Mouse (Mus musculus) heart, embryonic 16.5 days (tissue): ENCODE results near the gene Tmem139. TPM values are rescaled to one million over a fixed set of nuclear protein-coding genes. Genes with fewer than 3 reads are reported as not detected.
A peak's percentile ranks its signal among the peaks of the same experiment; 100 is the strongest.

Experiments used
- ATAC-seq: fragments of 200-750 bp; cut with Nextera tagmentation; replicated peaks from 2 replicates; pipeline ENCODE4 v1.8.0; 2017; ENCODE audit warnings: moderate number of reproducible peaks; ENCODE audit not compliant: insufficient read depth, low FRiP score; ENCODE audit errors: extremely low read depth
- H3K27ac ChIP-seq: fragments of 300-500 bp; sonication (generic); 2 replicates; pipeline ENCODE4 v1.5.1; 2014; ENCODE audit warnings: mild to moderate bottlenecking, low read length, control low read depth, moderate library complexity
- H3K27me3 ChIP-seq: fragments of 300-500 bp; sonication (generic); 2 replicates; pipeline ENCODE4 v1.6.1; 2014; ENCODE audit warnings: low read length, mixed read lengths; ENCODE audit not compliant: control insufficient read depth, insufficient read depth
- H3K36me3 ChIP-seq: fragments of 300-500 bp; sonication (generic); 2 replicates; pipeline ENCODE4 v1.6.1; 2014; ENCODE audit not compliant: control insufficient read depth, insufficient read depth
- H3K4me1 ChIP-seq: fragments of 300-500 bp; sonication (generic); 2 replicates; pipeline ENCODE4 v1.6.1; 2014; ENCODE audit warnings: low read length, mixed read lengths; ENCODE audit not compliant: control insufficient read depth, insufficient read depth
- H3K4me2 ChIP-seq: fragments of 300-500 bp; sonication (generic); 2 replicates; pipeline ENCODE4 v1.6.1; 2014; ENCODE audit warnings: low read depth, mild to moderate bottlenecking, control low read depth, low read length
- H3K4me3 ChIP-seq: fragments of 300-500 bp; sonication (generic); 2 replicates; pipeline ENCODE4 v1.5.1; 2014; ENCODE audit warnings: mild to moderate bottlenecking, control low read depth, low read length
- H3K9ac ChIP-seq: fragments of 300-500 bp; sonication (generic); 2 replicates; pipeline ENCODE4 v1.6.1; 2014; ENCODE audit warnings: low read length, control low read depth
- H3K9me3 ChIP-seq: fragments of 300-500 bp; sonication (generic); replicated peaks from 2 replicates; pipeline ENCODE4 v1.6.1; 2016; ENCODE audit warnings: low read length; ENCODE audit not compliant: control insufficient read depth
- WGBS: fragments of 180-500 bp; shearing (Covaris S2); extraction: QIAGEN DNeasy Blood & Tissue Kit; methylation state at CpG from one replicate; pipeline ENCODE4 v1.1.7; 2014; 5-methylcytosine and 5-hydroxymethylcytosine counted together
- polyA plus RNA-seq: library from polyadenylated mRNA; unstranded; fragments of >200 nt; fragmentation: Nextera tagmentation; extraction: Ambion mirVana; gene quantifications from 2 replicates; pipeline ENCODE4 v1.2.1, GENCODE M21; 2015

Gene Tmem139
- polyA plus RNA-seq, 1 experiment from 2014 or later: 0.20 TPM

DNA sequence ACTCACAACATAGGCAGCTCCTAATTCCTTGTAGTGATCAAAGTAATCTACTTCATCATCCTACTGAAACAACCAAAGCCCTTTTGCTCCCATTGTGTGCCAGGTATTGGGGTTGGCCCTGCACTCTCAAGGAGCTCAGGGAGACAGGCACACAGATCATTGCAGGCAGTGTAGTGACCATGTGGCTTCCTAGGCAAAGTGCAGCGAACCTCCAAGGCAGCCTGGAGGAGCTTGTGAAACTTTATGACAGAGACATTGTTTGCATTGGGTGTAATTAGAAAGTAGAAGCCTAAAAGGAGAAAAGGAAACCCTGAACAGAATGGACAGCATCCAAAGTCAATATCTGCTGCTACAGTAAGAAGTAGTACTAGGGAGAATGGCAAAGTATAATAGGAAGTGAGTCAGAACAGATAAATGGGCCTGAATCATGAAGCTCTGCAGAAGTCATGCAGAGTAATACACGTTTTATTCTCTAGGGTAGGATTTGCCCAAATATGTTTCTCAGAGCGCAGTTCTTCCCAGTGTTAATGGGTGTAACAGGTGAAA lies 33.9 kb downstream of the Tmem139 start:
- H3K27me3 ChIP-seq: no peaks in the 10 kb centered on the region
- no peaks in the 10 kb centered on the region for H3K9me3 ChIP-seq
- H3K4me3 ChIP-seq: no peak overlapping the region
- no peaks in the 10 kb centered on the region for H3K4me1 ChIP-seq
- 59% methylated on average over 3 of the region's 3 CpGs for WGBS
- H3K36me3 ChIP-seq: 0 out of 2 replicates have a peak, but pooled peaks cover 3% of the 10 kb centered on the region
- peak; percentile 42; the same call in 1 of the 2 replicates for ATAC-seq
- H3K4me2 ChIP-seq: no peak overlapping the region
- no peak overlapping the region for H3K27ac ChIP-seq
- no peak overlapping the region for H3K9ac ChIP-seq

DNA sequence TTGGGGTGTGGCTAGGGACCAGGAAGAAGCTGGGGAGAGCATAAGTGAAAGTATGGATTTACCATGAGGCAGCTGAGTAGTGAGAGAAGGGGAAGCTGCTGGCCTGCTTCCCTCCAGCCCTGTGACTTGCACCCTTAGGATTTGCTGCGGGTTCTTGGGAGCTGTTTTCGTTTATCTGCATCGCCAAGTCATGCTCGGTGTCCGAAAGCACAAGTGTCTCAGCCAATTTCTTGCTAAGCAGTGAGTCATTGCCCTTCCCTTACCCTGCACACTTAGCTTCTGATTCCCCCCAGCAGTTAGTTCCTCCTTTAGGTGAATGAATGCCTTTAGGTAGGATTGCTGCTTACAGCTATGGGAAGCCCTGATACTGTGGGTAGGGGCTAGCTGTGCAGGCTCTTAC lies 37.6 kb downstream of the Tmem139 start:
- H3K9me3 ChIP-seq: no peaks in the 10 kb centered on the region
- no peaks in the 10 kb centered on the region for H3K27me3 ChIP-seq
- no peak for ATAC-seq
- WGBS: 93% methylated on average over 5 of the region's 5 CpGs
- H3K4me2 ChIP-seq: no peak overlapping the region
- no peak overlapping the region for H3K4me3 ChIP-seq
- H3K36me3 ChIP-seq: 0 out of 2 replicates have a peak, but pooled peaks cover 3% of the 10 kb centered on the region
- no peaks in the 10 kb centered on the region for H3K4me1 ChIP-seq
- no peak overlapping the region for H3K9ac ChIP-seq
- no peak overlapping the region for H3K27ac ChIP-seq

DNA sequence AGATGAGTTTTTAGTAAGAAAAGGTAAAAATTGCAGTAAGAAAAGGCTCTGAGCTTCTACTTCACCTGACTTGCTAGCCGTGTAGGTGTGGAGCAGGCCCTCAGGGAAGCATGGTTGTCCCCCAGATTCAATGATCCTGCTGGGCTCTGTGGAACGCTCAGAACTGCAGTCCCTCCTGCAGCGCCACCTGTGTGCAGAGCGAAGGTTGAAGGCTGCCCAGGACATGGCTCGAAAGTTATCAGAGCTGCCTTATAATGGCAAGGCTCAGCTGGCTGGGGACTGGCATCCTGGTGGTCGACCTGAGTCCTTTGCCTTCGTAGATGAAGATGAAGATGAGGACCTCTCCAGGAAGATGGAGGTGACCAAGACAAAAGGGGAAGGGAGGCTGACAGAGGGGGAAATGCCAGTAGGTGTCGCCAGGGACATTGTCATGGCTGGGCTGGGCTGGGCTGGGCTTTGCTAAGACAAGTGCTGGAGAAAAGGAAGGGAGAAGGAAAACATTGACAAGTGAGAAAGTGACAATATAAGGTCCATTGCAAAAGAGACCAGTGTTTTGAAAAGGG lies 48.1 kb downstream of the Tmem139 start:
- Histone ChIP-seq H3K4me2 (no peak overlapping the region), H3K9me3 (no peaks in the 10 kb centered on the region), H3K27me3 (no peaks in the 10 kb centered on the region), H3K9ac (no peak overlapping the region), H3K4me3 (no peak overlapping the region), H3K4me1 (no peaks in the 10 kb centered on the region), H3K27ac (no peak overlapping the region), H3K36me3 (no peaks in the 10 kb centered on the region)
- ATAC-seq: no peak
- WGBS: 44% methylated on average over 8 of the region's 8 CpGs

DNA sequence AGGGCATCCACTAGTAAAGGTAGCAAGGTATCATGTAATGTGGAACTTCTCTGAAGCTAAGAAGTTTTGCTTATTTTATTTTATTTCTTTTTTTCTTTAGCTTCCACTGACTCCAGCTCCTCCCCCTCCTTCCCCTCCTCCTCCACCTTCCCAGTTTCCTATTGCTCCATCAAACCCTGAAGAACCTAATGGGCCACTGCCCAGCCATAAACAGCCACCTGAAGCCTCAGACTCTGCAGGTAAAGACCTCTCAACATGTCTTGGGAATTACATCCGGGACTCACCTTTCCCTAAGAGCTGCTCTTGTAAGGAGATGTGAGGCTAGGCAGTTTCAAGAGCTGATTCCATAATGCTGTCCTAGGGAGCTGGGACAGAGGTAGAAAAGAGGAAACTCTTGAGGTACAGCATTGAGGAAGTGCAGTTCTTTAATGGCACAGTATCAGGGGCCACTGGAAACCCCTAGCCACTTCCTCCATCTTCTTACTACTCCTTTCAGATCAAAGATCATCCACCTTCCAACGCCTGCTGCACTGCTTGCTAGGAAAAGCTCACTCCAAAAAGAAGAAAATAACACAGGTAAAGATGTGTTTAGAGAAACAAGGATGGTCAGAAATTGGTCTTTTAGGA lies 48.8 kb downstream of the Tmem139 start:
- Histone ChIP-seq H3K27me3 (no peaks in the 10 kb centered on the region), H3K27ac (no peak overlapping the region), H3K9me3 (no peaks in the 10 kb centered on the region), H3K9ac (no peak overlapping the region), H3K36me3 (no peaks in the 10 kb centered on the region), H3K4me1 (no peaks in the 10 kb centered on the region), H3K4me2 (no peak overlapping the region), H3K4me3 (no peak overlapping the region)
- WGBS: 79% methylated on average over 2 of the region's 2 CpGs
- no peak for ATAC-seq

Other genes starting within 250 kb of the Tmem139 start
- gene Sva, start 223.6 kb upstream of the Tmem139 start, polyA plus RNA-seq: not detected in 2 replicates
- not detected in 2 replicates for gene Tas2r139, start 121.0 kb upstream of the Tmem139 start, polyA plus RNA-seq
- not detected in 2 replicates for gene Tas2r144, start 46.6 kb upstream of the Tmem139 start, polyA plus RNA-seq
- gene Gstk1, start 16.0 kb upstream of the Tmem139 start, polyA plus RNA-seq: 18.4 and 20.0 TPM in 2 replicates
- gene Casp2, start 3.0 kb downstream of the Tmem139 start, polyA plus RNA-seq: 34.3 and 38.7 TPM in 2 replicates
- 0.34 and 0.45 TPM in 2 replicates for gene Clcn1, start 24.7 kb downstream of the Tmem139 start, polyA plus RNA-seq
- gene Fam131b, start 62.7 kb downstream of the Tmem139 start, polyA plus RNA-seq: 0.17 and 0.21 TPM in 2 replicates
- 152 and 159 TPM in 2 replicates for gene Zyx, start 87.7 kb downstream of the Tmem139 start, polyA plus RNA-seq
- 1.9 and 2.9 TPM in 2 replicates for gene Epha1, start 111.3 kb downstream of the Tmem139 start, polyA plus RNA-seq
- not detected in 2 replicates for gene Tas2r143, start 138.3 kb downstream of the Tmem139 start, polyA plus RNA-seq
- gene Tas2r135, start 143.5 kb downstream of the Tmem139 start, polyA plus RNA-seq: not detected in 2 replicates
- not detected in 2 replicates for gene Tas2r126, start 172.6 kb downstream of the Tmem139 start, polyA plus RNA-seq
- gene Olfr458, start 203.2 kb downstream of the Tmem139 start, polyA plus RNA-seq: not detected in 2 replicates
- not detected in 2 replicates for gene Olfr457, start 214.4 kb downstream of the Tmem139 start, polyA plus RNA-seq
- 0.14 and 0.18 TPM in 2 replicates for gene Olfr456, start 225.2 kb downstream of the Tmem139 start, polyA plus RNA-seq